Mouse (Mus musculus): ENCODE measurements around the gene Gm21992. TPM values are rescaled to one million over a fixed set of nuclear protein-coding genes. Genes with fewer than 3 reads are reported as not detected.

Gm21992 gene
- total RNA-seq, 2 experiments from 2014 or later = 11.3 to 14.0 TPM

- Histone ChIP-seq H3K4me3 (peak overlapping the region; percentile 91), H3K27ac (peak overlapping the region; percentile 99)
- intact Hi-C loops (cut with DNase I) = loop anchor here (1.0 to 5.0 kb wide), 3 partner anchors 16 to 53 kb away; partner anchors contain the start of gene Rbm4b
- DNase-seq = peak; percentile 84
- no peak for TF ChIP-seq CTCF (IDR thresholded peaks at IDR 0.05)
These were observed 708 bp downstream of the Gm21992 start for GRCm38 (mm10) chr19:4810746-4811062.

- no peak for TF ChIP-seq CTCF (IDR thresholded peaks at IDR 0.05)
- intact Hi-C loops (cut with DNase I) = loop anchor here (5.0 kb wide), 2 partner anchors 37 to 53 kb away; partner anchors contain the start of gene Rbm4b
These were observed 1.1 kb downstream of the Gm21992 start for GRCm38 (mm10) chr19:4810309-4810708.

GRCm38 (mm10) chr19:4803283-4803682 lies 8.1 kb downstream of the Gm21992 start:
- intact Hi-C loops (cut with DNase I) = no loop called here
- Histone ChIP-seq H3K27ac (no peak overlapping the region), H3K4me3 (no peak overlapping the region)
- DNase-seq = peak; percentile 17
- no peak for TF ChIP-seq CTCF (IDR thresholded peaks at IDR 0.05)

More at GRCm38 (mm10) chr19:4810309-4810708, 1.1 kb downstream of the Gm21992 start:
- no peak for DNase-seq
- peak overlapping the region; percentile 99 for H3K27ac ChIP-seq
- H3K4me3 ChIP-seq = peak overlapping the region; percentile 91

GRCm38 (mm10) chr19:4802691-4803091 lies 8.7 kb downstream of the Gm21992 start:
- intact Hi-C loops (cut with DNase I) = no loop called here
- Histone ChIP-seq H3K27ac (no peak overlapping the region), H3K4me3 (no peak overlapping the region)
- no peak for TF ChIP-seq CTCF (IDR thresholded peaks at IDR 0.05)
- DNase-seq = no peak

GRCm38 (mm10) chr19:4799083-4799482 lies 12.3 kb downstream of the Gm21992 start:
- intact Hi-C loops (cut with DNase I) = no loop called here

GRCm38 (mm10) chr19:4797846-4798245 lies 13.6 kb downstream of the Gm21992 start:
- Histone ChIP-seq H3K4me3 (no peak overlapping the region), H3K27ac (no peak overlapping the region)
- no peak for TF ChIP-seq CTCF (IDR thresholded peaks at IDR 0.05)
- DNase-seq = no peak
- intact Hi-C loops (cut with DNase I) = no loop called here

More at GRCm38 (mm10) chr19:4799083-4799482, 12.3 kb downstream of the Gm21992 start:
- no peak for TF ChIP-seq CTCF (IDR thresholded peaks at IDR 0.05)
- Histone ChIP-seq H3K27ac (no peak overlapping the region), H3K4me3 (no peak overlapping the region)
- no peak for DNase-seq

GRCm38 (mm10) chr19:4795929-4796328 lies 15.5 kb downstream of the Gm21992 start:
- DNase-seq = no peak
- TF ChIP-seq CTCF (IDR thresholded peaks at IDR 0.05) = no peak
- H3K27ac ChIP-seq = no peak overlapping the region
- intact Hi-C loops (cut with DNase I) = no loop called here
- H3K4me3 ChIP-seq = no peak overlapping the region

GRCm38 (mm10) chr19:4793831-4794422 lies 17.5 kb downstream of the Gm21992 start, which contains the start of gene Rbm4:
Gene Rbm4, minus strand, starts transcription at chr19:4793901.
- Histone ChIP-seq H3K27ac (peak within 1 kb of the TSS; percentile 93), H3K4me3 (peak within 1 kb of the TSS; percentile 94)
- peak; percentile 96 for DNase-seq
- intact Hi-C loops (cut with DNase I) = loop anchor here (1.0 to 5.0 kb wide), 2 partner anchors 17 to 37 kb away; partner anchors contain the start of genes Gm21992, Rbm14 and Rbm4b
- TF ChIP-seq CTCF (IDR thresholded peaks at IDR 0.05) = no peak

GRCm38 (mm10) chr19:4793281-4793830 lies 18.1 kb downstream of the Gm21992 start:
- no peak for TF ChIP-seq CTCF (IDR thresholded peaks at IDR 0.05)
- Histone ChIP-seq H3K27ac (peak overlapping the region; percentile 93), H3K4me3 (peak overlapping the region; percentile 94)
- no peak for DNase-seq
- intact Hi-C loops (cut with DNase I) = loop anchor here (5.0 kb wide), 1 partner anchor 36 kb away; the partner anchor contains the start of gene Rbm4b

- TF ChIP-seq CTCF (IDR thresholded peaks at IDR 0.05) = no peak
- intact Hi-C loops (cut with DNase I) = no loop called here
These were observed 25.1 kb downstream of the Gm21992 start for GRCm38 (mm10) chr19:4786313-4786712.

GRCm38 (mm10) chr19:4785206-4785605 lies 26.2 kb downstream of the Gm21992 start:
- Histone ChIP-seq H3K4me3 (no peak overlapping the region), H3K27ac (no peak overlapping the region)
- DNase-seq = no peak
- intact Hi-C loops (cut with DNase I) = no loop called here
- TF ChIP-seq CTCF (IDR thresholded peaks at IDR 0.05) = no peak

More at GRCm38 (mm10) chr19:4786313-4786712, 25.1 kb downstream of the Gm21992 start:
- H3K27ac ChIP-seq = no peak overlapping the region
- H3K4me3 ChIP-seq = no peak overlapping the region
- no peak for DNase-seq

GRCm38 (mm10) chr19:4782891-4783290 lies 28.5 kb downstream of the Gm21992 start:
- intact Hi-C loops (cut with DNase I) = no loop called here
- TF ChIP-seq CTCF (IDR thresholded peaks at IDR 0.05) = no peak
- no peak for DNase-seq
- no peak overlapping the region for H3K4me3 ChIP-seq
- H3K27ac ChIP-seq = no peak overlapping the region

- no peak for TF ChIP-seq CTCF (IDR thresholded peaks at IDR 0.05)
- intact Hi-C loops (cut with DNase I) = no loop called here
- peak overlapping the region; percentile 3; the same call in 1 of the 2 replicates for H3K27ac ChIP-seq
These were observed 38.6 kb downstream of the Gm21992 start for GRCm38 (mm10) chr19:4772785-4773184.

More at GRCm38 (mm10) chr19:4772785-4773184, 38.6 kb downstream of the Gm21992 start:
- H3K4me3 ChIP-seq = no peak overlapping the region
- no peak for DNase-seq
